Mouse (Mus musculus) right cerebral cortex, adult 18-20 months (tissue): ENCODE measurements around the gene Nrap.
A peak's percentile ranks its signal among the peaks of the same experiment; 100 is the strongest.

Experiments used
- DNase-seq: peaks from one replicate; pipeline ENCODE4 v3.0.0; 2022; ENCODE audit warnings: mixed read lengths

Nrap gene

GRCm38 (mm10) chr19:56396669-56397621, 7.1 kb upstream of the Nrap start, which contains the start of gene Casp7:
Casp7 (plus strand) TSS chr19:56397129.
- peak; percentile 35 for DNase-seq

DNA sequence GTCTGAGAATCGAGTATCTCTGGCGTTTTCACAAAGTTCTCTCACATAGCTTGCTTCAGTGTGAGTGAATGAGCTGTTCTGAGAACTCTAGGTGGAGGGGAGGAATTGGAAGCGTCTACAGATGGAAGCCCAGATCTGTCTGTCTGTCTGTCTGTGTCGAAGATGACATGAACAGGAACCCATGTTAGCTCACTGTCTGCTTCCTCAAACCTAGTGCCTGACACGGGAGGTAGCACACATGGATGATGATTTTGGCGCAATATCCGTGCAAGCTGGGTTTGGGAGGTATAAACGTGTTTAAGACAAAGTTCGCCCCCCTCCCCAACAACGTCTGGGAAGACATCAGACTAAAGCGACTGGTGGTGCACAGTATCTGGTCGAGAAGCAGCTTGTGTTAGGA, 6.4 kb upstream of the Nrap start:
- no peak for DNase-seq

GRCm38 (mm10) chr19:56395183-56395935, 5.5 kb upstream of the Nrap start:
- DNase-seq: no peak

DNA sequence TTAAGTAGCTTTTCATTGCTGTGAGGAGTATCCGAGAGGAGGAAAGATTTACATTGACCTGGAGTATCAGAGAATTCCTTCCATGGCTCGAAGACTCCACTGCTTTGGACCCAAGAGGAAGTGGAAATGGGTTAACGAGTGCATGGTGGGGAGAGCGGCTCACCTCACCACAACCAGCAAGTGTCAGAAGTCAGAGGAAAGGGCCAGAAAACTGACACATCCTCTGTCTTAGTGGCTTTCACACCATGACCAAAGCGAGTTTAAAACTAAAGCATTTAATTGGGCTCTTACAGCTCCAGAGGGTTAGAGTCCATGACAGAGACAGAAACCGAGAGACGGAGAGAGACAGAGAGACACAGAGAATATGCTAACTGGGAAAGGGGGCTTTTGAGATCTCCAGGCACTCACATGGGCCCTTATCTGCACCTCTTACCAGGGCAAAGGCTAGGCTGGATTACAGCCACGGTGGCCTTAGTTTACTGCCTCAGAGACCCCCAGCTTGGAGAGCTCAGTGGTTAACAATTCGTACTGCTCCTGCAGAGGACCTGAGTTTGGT, 3.6 kb upstream of the Nrap start:
- DNase-seq: no peak

GRCm38 (mm10) chr19:56391307-56392046, 1.6 kb upstream of the Nrap start:
- DNase-seq: no peak

DNA sequence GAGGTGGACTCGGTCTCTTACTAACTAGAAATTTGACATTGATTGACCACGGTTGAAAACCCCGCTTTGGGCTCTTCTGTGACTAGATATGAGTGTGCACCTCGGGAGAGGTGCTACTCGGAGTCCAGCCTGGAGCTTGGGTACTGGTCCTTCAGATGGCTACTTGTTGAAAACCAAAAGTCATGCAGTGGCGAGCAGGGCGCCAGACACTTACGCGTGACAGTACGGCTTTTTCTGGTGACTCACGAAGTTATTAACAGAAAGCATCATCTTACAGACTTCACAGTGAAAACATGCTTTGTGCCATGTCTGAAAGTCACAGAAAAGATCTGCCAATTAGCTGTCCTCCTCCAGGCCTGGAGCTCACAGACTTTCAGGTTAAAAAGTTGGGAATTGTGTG, 661 bp downstream of the Nrap start:
- no peak for DNase-seq

DNA sequence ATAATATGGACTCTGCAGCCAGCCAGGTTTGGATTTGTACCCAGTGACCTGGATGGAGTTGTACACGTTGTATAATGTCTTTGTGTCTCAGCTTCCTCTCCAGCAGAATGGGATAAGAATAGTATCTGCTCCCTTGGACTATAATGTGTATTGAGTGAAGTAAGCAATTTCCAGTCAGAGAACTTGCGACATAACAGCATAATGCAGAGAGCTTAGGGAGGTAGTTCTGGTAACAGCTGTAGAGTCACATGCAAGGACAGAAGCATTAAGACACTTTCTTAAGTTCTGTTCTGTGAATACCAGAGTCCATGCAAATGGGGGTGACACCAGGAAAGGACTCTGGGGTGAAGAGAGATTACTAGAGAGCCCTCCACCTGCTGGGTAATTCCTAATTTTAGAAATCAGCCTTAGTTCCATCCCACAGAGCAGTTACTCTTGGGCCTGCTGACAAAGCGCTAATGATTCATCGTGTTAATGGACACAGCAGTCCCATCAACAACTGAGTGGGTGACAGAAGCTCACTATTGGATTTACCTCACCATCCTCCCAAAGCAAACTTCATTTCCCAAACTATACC, 2.0 kb downstream of the Nrap start:
- no peak for DNase-seq

DNA sequence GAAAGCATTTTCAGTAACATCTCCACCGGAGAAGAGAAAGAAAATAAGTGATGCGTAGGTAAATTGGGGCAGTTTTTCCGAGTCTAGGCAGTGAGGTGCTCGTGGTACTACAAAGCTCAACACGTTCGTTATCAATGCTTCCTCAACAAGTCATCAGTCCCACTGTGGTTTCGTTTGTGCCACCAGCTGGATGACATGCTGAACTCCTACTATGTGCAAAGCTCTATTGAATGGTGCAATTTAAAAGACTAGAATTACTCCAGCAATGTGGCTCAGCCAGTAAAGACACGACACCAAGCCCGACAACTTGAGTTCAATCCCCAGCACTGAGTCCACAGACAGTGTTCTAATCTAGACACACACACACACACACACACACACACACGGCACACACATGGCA, 3.7 kb downstream of the Nrap start:
- DNase-seq: no peak

GRCm38 (mm10) chr19:56385546-56385945, 4.3 kb downstream of the Nrap start:
- no peak for DNase-seq

DNA sequence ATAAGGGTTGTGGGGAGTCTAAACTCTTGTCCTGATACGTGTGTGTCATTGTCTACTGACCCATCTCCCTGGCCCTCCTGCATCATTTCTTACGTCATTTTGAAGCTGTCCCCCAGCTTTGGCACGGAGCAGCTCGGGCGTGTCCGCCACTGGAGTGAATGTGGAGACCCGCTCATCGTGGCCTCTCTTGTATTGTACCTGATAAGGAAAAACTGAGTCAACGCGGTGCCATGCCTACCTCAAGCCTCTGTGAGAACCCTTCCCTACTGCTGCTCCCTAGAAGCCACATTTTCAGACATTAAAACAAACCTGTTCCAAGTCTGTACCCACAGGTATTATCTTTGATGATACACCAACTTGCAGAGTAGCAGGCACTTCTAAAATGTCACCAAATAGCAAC, 8.4 kb downstream of the Nrap start:
- no peak for DNase-seq

DNA sequence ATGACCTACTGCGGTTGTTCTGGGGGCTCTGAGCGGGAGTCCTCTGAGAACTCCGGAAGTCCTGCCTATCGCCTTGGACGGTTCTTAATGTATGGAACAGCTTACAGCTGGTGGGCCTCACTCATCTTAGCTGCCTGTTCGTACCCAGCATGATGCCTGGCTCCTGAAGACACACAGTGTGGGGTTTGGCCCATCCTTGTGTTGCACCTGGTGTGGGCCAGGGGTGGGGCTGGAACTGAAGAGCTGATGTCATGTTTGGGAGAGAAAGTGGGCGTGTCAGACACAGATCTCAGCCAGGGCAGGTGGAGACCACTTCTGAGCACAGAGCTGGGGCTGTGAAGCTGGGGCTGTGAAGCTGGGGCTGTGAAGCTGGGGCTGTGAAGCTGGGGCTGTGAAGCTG, 9.5 kb downstream of the Nrap start:
- no peak for DNase-seq

- no peak for DNase-seq
Measured at GRCm38 (mm10) chr19:56378554-56379172, 11.2 kb downstream of the Nrap start.

DNA sequence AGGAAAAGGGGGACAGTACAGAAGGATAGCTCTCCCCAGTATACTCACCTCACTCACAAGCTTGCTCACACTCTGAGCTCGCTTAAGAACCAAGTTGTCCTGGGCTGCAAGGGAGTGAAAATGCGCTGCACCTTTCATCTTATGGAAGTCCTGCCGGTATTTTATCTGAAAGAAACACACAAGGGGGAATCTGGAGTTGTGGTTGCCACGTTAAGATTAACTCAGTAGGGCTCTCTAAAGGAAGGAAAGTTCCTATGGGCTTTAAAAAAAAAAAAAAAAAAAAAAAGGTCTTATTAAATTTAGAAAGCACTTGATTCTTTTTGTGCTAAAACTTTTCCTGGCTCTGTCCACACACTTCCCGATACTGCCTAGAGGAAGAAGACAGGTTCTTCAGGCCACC, 11.8 kb downstream of the Nrap start:
- no peak for DNase-seq

- no peak for DNase-seq
Measured at GRCm38 (mm10) chr19:56374011-56374410, 15.8 kb downstream of the Nrap start.

DNA sequence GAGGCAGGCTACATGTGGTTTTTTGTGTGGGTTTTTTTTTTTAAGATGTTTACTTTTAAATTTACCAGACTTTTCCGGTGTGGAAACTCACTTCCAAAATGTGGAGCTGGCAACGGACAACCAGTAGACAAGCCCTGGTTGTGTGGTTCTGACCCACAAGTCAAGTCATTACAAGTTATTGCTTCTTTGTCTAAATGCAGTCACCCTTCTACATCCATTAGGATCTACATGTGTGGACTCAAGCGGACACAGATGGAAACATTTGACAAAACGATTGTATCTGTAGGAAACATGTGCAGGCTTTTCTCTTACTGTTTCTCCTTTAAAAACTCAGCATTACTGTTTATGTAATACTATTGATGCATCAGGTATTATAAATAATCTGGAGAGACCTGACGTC, 16.6 kb downstream of the Nrap start:
- no peak for DNase-seq

DNA sequence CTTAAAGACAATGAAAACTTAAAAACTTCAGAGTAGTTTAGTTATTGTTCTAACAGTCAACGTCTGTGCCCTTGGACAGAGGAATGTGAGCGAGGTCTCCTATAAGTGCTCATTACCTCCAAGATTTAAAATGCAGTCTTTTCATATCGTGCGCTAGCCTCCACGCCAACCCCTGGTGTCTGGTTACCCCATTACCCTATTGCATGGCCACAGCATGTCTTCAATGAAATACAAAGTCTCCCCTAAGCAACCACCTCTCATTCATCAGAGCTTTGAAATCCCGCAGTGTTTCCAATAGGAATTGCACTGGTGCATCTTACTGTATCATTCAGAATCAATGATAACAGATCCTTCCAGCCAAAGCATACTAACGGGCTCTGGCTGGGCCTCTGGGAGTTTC, 17.6 kb downstream of the Nrap start:
- no peak for DNase-seq

DNA sequence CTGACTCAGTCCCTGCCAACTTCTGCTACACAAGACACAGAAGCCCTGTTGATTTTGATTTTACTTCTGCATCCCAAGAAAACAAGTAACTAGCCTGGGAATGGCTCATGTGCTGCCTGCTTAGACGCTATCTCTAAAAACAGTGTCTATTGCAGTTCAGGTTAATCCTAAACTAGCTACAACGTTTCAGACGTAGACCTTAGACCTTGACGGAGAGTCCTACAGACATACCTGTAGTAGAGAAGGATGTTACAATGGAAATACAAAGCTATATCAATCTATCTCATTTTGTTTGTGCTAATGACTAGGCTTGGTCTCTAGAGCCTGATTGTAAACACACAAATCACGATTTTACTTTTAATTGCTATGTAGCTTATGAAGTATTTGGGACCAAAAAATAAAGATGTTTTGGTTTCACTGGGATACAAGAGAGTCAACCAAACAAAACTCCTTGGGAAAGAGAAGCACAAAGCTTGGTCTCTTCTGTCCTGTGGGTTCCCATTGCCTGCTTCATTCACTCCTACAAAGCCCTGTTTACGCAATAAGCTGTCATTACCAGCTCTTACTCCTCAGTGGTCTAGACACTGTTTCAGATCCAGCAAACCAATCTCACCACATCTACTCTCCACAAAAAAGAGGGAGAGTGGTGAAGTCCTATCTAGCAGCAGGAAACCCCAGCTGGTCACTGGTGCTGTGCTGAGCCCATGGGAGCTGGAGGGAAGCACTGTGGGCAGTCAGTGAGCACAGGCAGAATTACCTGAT, 19.3 kb downstream of the Nrap start:
- no peak for DNase-seq

DNA sequence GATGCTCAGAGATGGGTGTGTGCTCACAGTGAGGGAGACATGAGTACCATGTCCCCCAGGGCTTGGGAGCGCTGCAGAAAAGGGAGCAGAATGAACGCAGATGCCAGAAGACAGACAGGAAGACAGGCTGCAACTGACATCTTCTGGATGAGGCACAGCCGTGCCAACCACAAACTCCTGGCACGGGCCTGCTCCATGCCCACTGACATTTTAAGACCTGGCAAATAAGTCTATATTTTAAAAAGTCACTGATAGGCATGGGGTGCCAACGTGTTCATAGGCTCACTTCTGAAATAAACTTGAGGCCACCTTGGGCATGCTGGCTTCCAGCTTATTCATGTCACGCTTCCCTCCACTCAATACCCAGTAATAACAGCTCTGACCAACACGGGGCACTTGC, 20.9 kb downstream of the Nrap start:
- DNase-seq: no peak

DNA sequence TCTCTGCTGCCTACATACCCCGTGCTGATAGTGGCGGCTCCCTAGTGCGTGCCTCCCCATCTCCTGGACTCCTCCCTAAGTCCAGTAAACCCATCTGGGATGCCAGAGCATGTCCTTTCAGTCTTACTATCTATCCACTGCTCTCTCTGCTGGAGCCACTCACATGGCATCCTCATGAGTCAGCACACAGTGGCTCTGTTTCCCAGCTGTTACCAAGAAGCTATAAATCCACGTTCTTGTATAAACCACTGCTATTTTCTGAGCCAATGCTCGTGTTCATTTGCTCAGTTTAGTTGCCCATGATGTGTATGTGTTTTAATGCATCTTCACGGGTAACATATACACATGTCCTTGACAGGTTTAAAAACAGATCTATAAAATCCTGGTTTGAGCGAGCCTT, 22.1 kb downstream of the Nrap start:
- DNase-seq: peak; percentile 28

- DNase-seq: no peak
Measured at GRCm38 (mm10) chr19:56366625-56367024, 23.2 kb downstream of the Nrap start.

DNA sequence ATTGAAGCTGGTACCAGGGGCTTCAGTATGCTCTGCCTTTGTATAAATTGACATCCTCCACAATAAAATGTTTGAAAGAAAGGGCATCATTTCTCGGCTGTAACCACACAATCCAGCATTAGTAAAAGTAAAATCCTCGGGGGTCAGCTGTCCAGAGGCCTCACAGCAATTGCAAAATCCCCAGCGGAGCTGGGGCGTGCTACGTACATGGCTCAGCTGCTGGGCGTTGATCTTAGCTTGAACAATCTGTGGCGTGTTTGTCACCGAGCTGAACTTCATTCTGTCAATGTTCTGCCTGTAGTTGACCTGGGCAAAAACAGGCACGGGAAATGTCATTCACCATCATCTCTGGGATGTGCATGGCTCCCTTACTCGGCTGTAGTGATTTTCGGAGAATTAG, 23.7 kb downstream of the Nrap start:
- DNase-seq: no peak
